23 mouse cellular contexts compared by ENCODE assay signal in genomic region chr14:60405829-60406228, GRCm38 (mm10).
"Had no signal": no experiment of that assay in that cellular context is flagged by ENCODE, and none has a peak within 500 bp of the region (broad histone marks: within the 10 kb centered on the region; RNA-seq: fewer than 3 reads in every experiment).

No protein-coding gene starts in this region.

- DNase-seq: kidney, adult 18-20 months; kidney, adult 9 months; kidney, postnatal 14 days; layer of hippocampus, adult 9-11 months; liver, postnatal 0 days; lung, postnatal 10 days; lung, postnatal 36 days; midbrain, embryonic 14.5 days; right cerebral cortex, postnatal 14 days; right cerebral cortex, postnatal 4 days; thymus, adult 2 months; thymus, postnatal 14 days; thymus, postnatal 4 days had no signal

- H3K4me2 ChIP-seq: limb, embryonic 15.5 days; liver, embryonic 11.5 days; lung, embryonic 15.5 days; midbrain, embryonic 11.5 days; neural tube, embryonic 12.5 days; neural tube, embryonic 15.5 days had no signal

- ATAC-seq: intestine, embryonic 16.5 days; liver, postnatal 0 days had no signal

- H3K36me3 ChIP-seq: limb, embryonic 15.5 days; lung, embryonic 15.5 days; neural tube, embryonic 12.5 days; neural tube, embryonic 15.5 days had no signal

- H3K9me3 ChIP-seq: limb, embryonic 15.5 days; lung, embryonic 15.5 days; neural tube, embryonic 12.5 days; neural tube, embryonic 15.5 days had no signal

- H3K27me3 ChIP-seq: limb, embryonic 15.5 days; lung, embryonic 15.5 days; neural tube, embryonic 12.5 days; neural tube, embryonic 15.5 days had no signal

- H3K27ac ChIP-seq: layer of hippocampus, adult 2 months; limb, embryonic 15.5 days; liver, embryonic 14.5 days; lung, embryonic 15.5 days; neural tube, embryonic 12.5 days; neural tube, embryonic 15.5 days; stomach, postnatal 0 days had no signal

- H3K9ac ChIP-seq: limb, embryonic 15.5 days; liver, embryonic 14.5 days; liver, postnatal 0 days; lung, embryonic 15.5 days; neural tube, embryonic 12.5 days; neural tube, embryonic 15.5 days had no signal

- H3K4me3 ChIP-seq: layer of hippocampus, adult 2 months; limb, embryonic 15.5 days; lung, embryonic 15.5 days; neural tube, embryonic 12.5 days; neural tube, embryonic 15.5 days had no signal
